Mouse (Mus musculus) embryonic facial prominence, embryonic 14.5 days (tissue): Measurements from ENCODE around the gene Olfr91. TPM values are rescaled to one million over a fixed set of nuclear protein-coding genes. Genes with fewer than 3 reads are reported as not detected.

Source experiments
- ATAC-seq: fragments of 200-750 bp; cut with Nextera tagmentation; 2 replicates; pipeline ENCODE4 v1.8.0; 2017; ENCODE audit warnings: low read depth, moderate number of reproducible peaks, moderate TSS enrichment
- DNase-seq: peaks from one replicate; pipeline ENCODE4 v3.0.0-alpha.2; 2015; ENCODE audit warnings: low spot score
- H3K27ac ChIP-seq: fragments of 300-500 bp; sonication (generic); replicated peaks from 2 replicates; pipeline ENCODE4 v1.5.1; 2014; ENCODE audit warnings: low read depth, mild to moderate bottlenecking, low read length, moderate library complexity
- H3K27me3 ChIP-seq: fragments of 300-500 bp; sonication (generic); replicated peaks from 2 replicates; pipeline ENCODE4 v1.6.1; 2014; ENCODE audit warnings: low read length; ENCODE audit not compliant: control insufficient read depth, insufficient read depth
- H3K36me3 ChIP-seq: fragments of 300-500 bp; sonication (generic); 2 replicates; pipeline ENCODE4 v1.6.1; 2014; ENCODE audit warnings: low read length, mixed read lengths; ENCODE audit not compliant: control insufficient read depth, insufficient read depth
- H3K4me1 ChIP-seq: fragments of 300-500 bp; sonication (generic); 2 replicates; pipeline ENCODE4 v1.6.1; 2014; ENCODE audit warnings: antibody characterized with exemption, low read length; ENCODE audit not compliant: control insufficient read depth, insufficient read depth
- H3K4me2 ChIP-seq: fragments of 300-500 bp; sonication (generic); 2 replicates; pipeline ENCODE4 v1.6.1; 2014; ENCODE audit warnings: low read depth, mild to moderate bottlenecking, low read length, moderate library complexity, mixed read lengths
- H3K4me3 ChIP-seq: fragments of 300-500 bp; sonication (generic); 2 replicates; pipeline ENCODE4 v1.5.1; 2014; ENCODE audit warnings: low read depth, mild to moderate bottlenecking, low read length
- H3K9ac ChIP-seq: fragments of 300-500 bp; sonication (generic); 2 replicates; pipeline ENCODE4 v1.6.1; 2014; ENCODE audit warnings: low read depth, mild to moderate bottlenecking, low read length, moderate library complexity, mixed read lengths
- H3K9me3 ChIP-seq: fragments of 300-500 bp; sonication (generic); 2 replicates; pipeline ENCODE4 v1.6.1; 2016; ENCODE audit warnings: low read length; ENCODE audit not compliant: control insufficient read depth
- WGBS: fragments of 180-500 bp; shearing (Covaris S2); extraction: QIAGEN DNeasy Blood & Tissue Kit; methylation state at CpG from one replicate; pipeline ENCODE4 v1.1.7; 2014; 5-methylcytosine and 5-hydroxymethylcytosine counted together
- polyA plus RNA-seq: library from polyadenylated mRNA; unstranded; fragments of >200 nt; fragmentation: Nextera tagmentation; extraction: Ambion mirVana; gene quantifications from 2 replicates; pipeline ENCODE4 v1.2.1, GENCODE M21; 2014

Gene Olfr91
- polyA plus RNA-seq, 1 experiment from 2014 or later = 0.04 TPM

- Histone ChIP-seq H3K27me3 (no peaks in the 10 kb centered on the region), H3K4me2 (no peak overlapping the region), H3K4me1 (no peaks in the 10 kb centered on the region), H3K36me3 (peaks cover 97% of the 10 kb centered on the region), H3K4me3 (no peak overlapping the region), H3K27ac (no peak overlapping the region), H3K9me3 (no peaks in the 10 kb centered on the region), H3K9ac (no peak overlapping the region)
- no peak for ATAC-seq
- WGBS = 86% methylated on average over 1 of the region's 1 CpGs
- no peak for DNase-seq
Measured at GRCm38 (mm10) chr17:37067861-37068260, 30.2 kb downstream of the Olfr91 start.

- H3K9ac ChIP-seq = no peak overlapping the region
- WGBS = 99% methylated on average over 2 of the region's 2 CpGs
Measured at GRCm38 (mm10) chr17:37065993-37066392, 32.1 kb downstream of the Olfr91 start.

DNA sequence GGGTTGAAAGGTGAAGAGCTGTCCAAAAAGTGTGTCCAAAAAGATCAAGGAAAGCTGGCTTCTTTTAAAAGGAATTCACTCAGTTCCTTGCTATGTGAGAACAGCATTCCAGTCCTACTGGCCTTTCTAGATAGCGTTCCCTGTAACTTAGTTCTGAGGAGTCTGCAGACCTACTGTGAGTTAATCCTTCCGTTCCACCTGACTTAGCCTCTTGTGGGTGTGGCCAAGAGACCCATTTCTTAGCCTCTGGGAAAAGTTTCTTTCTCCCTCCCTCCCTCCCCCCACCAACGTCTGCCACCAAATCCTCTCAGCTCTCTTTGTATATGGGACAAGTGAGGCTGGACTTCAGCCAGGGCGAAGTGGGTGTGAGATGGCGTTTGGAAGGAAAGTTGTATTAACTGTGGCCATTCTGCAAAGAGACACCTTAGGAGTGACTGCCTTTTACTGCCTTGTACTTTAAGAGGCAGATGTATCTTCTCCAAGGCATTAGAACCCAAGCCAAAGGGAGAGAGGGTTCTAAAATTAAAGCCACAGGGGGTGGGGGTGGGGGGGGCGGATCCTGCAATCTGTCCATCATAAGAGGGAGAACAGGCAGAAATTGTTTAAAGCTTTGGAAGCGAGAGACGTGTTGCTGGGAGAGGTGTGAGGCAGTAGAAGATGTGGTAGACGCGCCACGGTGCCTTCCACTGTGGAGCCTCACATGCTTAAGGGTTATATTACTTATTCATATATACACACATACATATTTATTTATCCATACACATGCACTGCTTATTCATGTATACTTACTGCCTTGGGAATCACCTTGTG lies 34.2 kb downstream of the Olfr91 start:
- H3K36me3 ChIP-seq = peaks cover 97% of the 10 kb centered on the region
- no peak for ATAC-seq

More at GRCm38 (mm10) chr17:37065993-37066392, 32.1 kb downstream of the Olfr91 start:
- Histone ChIP-seq H3K9me3 (no peaks in the 10 kb centered on the region), H3K27me3 (no peaks in the 10 kb centered on the region), H3K4me2 (no peak overlapping the region), H3K4me3 (no peak overlapping the region), H3K4me1 (no peaks in the 10 kb centered on the region), H3K36me3 (peaks cover 97% of the 10 kb centered on the region), H3K27ac (no peak overlapping the region)
- no peak for DNase-seq
- no peak for ATAC-seq

DNA sequence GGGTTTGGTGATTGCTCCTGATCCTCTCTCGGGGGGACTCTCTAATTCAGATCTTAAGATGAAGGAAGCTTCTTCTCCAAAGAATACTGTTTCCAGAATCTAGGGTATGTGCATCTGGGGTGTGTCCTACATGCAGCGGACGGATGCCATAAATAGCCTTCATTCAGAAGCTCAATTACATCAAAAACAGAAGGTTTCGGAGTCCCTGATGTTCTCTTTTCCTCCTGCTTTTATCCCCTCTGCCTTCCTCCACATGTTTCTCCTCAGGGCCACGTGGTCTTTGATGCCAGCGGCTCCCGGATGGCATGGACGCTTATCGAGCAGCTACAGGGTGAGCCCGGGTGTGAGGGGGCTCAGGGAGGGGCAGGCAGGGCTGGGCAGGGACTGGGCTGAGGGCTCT lies 35.0 kb downstream of the Olfr91 start:
- DNase-seq (no peak), ATAC-seq (no peak)
- H3K4me3 ChIP-seq = no peak overlapping the region
- H3K36me3 ChIP-seq = peaks cover 97% of the 10 kb centered on the region
- no peak overlapping the region for H3K4me2 ChIP-seq
- WGBS = 62% methylated on average over 10 of the region's 10 CpGs
- H3K9me3 ChIP-seq = no peaks in the 10 kb centered on the region
- H3K4me1 ChIP-seq = no peaks in the 10 kb centered on the region
- H3K27me3 ChIP-seq = no peaks in the 10 kb centered on the region
- no peak overlapping the region for H3K27ac ChIP-seq
- no peak overlapping the region for H3K9ac ChIP-seq

More for the DNA sequence above, 34.2 kb downstream of the Olfr91 start:
- Histone ChIP-seq H3K4me3 (no peak overlapping the region), H3K4me1 (no peaks in the 10 kb centered on the region), H3K4me2 (no peak overlapping the region), H3K27me3 (no peaks in the 10 kb centered on the region), H3K27ac (no peak overlapping the region), H3K9me3 (no peaks in the 10 kb centered on the region), H3K9ac (no peak overlapping the region)
- 72% methylated on average over 11 of the region's 11 CpGs for WGBS
- DNase-seq = no peak

GRCm38 (mm10) chr17:37062101-37062641 lies 35.9 kb downstream of the Olfr91 start:
- H3K4me2 ChIP-seq = no peak overlapping the region
- H3K27me3 ChIP-seq = no peaks in the 10 kb centered on the region
- H3K9me3 ChIP-seq = no peaks in the 10 kb centered on the region
- no peaks in the 10 kb centered on the region for H3K4me1 ChIP-seq
- H3K4me3 ChIP-seq = no peak overlapping the region
- no peak for DNase-seq
- peaks cover 95% of the 10 kb centered on the region for H3K36me3 ChIP-seq
- ATAC-seq = no peak
- no peak overlapping the region for H3K9ac ChIP-seq
- H3K27ac ChIP-seq = no peak overlapping the region
- WGBS = 87% methylated on average over 10 of the region's 10 CpGs

DNA sequence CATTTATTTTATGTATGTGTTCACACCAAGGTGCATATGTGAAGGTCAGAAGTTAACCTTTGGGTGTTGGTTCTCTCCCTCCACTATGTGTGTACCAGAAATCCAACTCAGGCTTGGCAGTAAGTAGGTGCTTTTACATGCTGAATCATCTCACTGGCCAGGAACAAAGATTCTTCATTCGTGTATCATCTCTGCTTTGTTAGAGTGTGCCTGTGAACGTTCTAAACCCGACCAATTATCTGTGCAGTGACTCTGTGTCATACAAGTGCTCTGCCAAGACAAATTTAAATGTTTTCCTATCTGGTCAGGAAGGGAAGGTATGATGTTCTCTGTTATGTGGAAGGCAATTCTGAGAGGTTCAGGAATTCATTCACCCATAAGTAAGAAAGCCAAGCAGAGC lies 36.6 kb downstream of the Olfr91 start:
- H3K36me3 ChIP-seq = peaks cover 95% of the 10 kb centered on the region
- ATAC-seq = no peak
- H3K27ac ChIP-seq = no peak overlapping the region
- no peaks in the 10 kb centered on the region for H3K27me3 ChIP-seq
- H3K4me1 ChIP-seq = no peaks in the 10 kb centered on the region
- no peak for DNase-seq
- H3K4me3 ChIP-seq = no peak overlapping the region
- no peak overlapping the region for H3K4me2 ChIP-seq
- WGBS = 92% methylated on average over 3 of the region's 3 CpGs
- H3K9ac ChIP-seq = no peak overlapping the region
- H3K9me3 ChIP-seq = no peaks in the 10 kb centered on the region

DNA sequence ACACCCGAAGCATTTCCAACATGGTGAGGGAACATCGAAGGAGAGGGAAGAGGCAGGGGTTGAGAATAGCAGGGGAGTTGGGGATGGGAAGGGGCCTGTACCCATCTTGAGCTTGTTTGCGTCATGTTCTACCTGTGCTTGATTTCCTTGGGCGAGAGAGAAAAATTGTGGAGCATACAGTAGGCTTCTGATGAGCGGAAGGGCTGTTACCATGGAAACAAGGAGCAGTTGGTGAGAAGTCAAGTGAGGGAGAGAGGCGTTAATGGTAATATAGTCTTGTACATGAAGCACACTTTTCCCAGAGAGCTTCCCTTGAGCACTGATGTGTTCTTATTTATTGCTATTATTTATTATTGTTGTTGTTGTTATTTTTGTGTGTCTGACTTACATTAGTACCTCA lies 41.1 kb downstream of the Olfr91 start:
- Histone ChIP-seq H3K4me1 (no peaks in the 10 kb centered on the region), H3K9ac (no peak overlapping the region), H3K27me3 (no peaks in the 10 kb centered on the region), H3K4me2 (no peak overlapping the region), H3K27ac (no peak overlapping the region), H3K36me3 (peaks cover 81% of the 10 kb centered on the region), H3K4me3 (no peak overlapping the region), H3K9me3 (no peaks in the 10 kb centered on the region)
- no peak for DNase-seq
- 97% methylated on average over 6 of the region's 6 CpGs for WGBS
- ATAC-seq = no peak

- H3K27me3 ChIP-seq = no peaks in the 10 kb centered on the region; the same call in 1 of the 2 replicates
- H3K36me3 ChIP-seq = peaks cover 31% of the 10 kb centered on the region
- H3K4me1 ChIP-seq = peaks cover 17% of the 10 kb centered on the region
- DNase-seq = no peak
- H3K4me3 ChIP-seq = no peak overlapping the region; the same call in 1 of the 2 replicates
- WGBS = 56% methylated on average over 4 of the region's 4 CpGs
- H3K9ac ChIP-seq = no peak overlapping the region; the same call in 1 of the 2 replicates
- H3K9me3 ChIP-seq = no peaks in the 10 kb centered on the region
- ATAC-seq = no peak
- H3K4me2 ChIP-seq = peak overlapping the region; percentile 87
- H3K27ac ChIP-seq = no peak overlapping the region
Measured at GRCm38 (mm10) chr17:37051745-37052144, 46.3 kb downstream of the Olfr91 start.
